Mouse (Mus musculus) thymus, adult 2 months (tissue): ENCODE measurements around the gene Elof1. TPM values are rescaled to one million over a fixed set of nuclear protein-coding genes. Genes with fewer than 3 reads are reported as not detected.

Source experiments
- DNase-seq: peaks from one replicate; pipeline ENCODE4 v3.0.0; 2021
- H3K27ac ChIP-seq: fragments of 200-500 bp; 2 replicates; pipeline ENCODE4 v1.5.1; 2012; ENCODE audit warnings: low read length, control low read depth; ENCODE audit not compliant: control insufficient read depth, insufficient read depth
- H3K27me3 ChIP-seq: fragments of 200-500 bp; 2 replicates; pipeline ENCODE4 v1.6.1; 2012; ENCODE audit warnings: mild to moderate bottlenecking, low read length, moderate library complexity, mixed read lengths; ENCODE audit not compliant: control insufficient read depth, insufficient read depth
- H3K36me3 ChIP-seq: fragments of 200-500 bp; 2 replicates; pipeline ENCODE4 v1.6.1; 2012; ENCODE audit warnings: mild to moderate bottlenecking, low read length, moderate library complexity; ENCODE audit not compliant: control insufficient read depth, insufficient read depth
- H3K4me1 ChIP-seq: fragments of 200-500 bp; replicated peaks from 2 replicates; pipeline ENCODE4 v1.6.1; 2012; ENCODE audit warnings: low read length; ENCODE audit not compliant: control insufficient read depth, insufficient read depth
- H3K4me3 ChIP-seq: fragments of 200-500 bp; 2 replicates; pipeline ENCODE4 v1.5.1; 2012; ENCODE audit warnings: mild to moderate bottlenecking, low read length, control low read depth, moderate library complexity; ENCODE audit not compliant: control insufficient read depth, insufficient read depth
- CTCF ChIP-seq: fragments of 200-500 bp; IDR thresholded peaks from 2 replicates; pipeline ENCODE4 v1.5.1; 2012; ENCODE audit warnings: mild to moderate bottlenecking, control low read depth, low read length, moderate library complexity, borderline replicate concordance; ENCODE audit not compliant: control insufficient read depth, poor library complexity, insufficient read depth; ENCODE audit errors: extremely low read depth
- POLR2A ChIP-seq: fragments of 200-500 bp; IDR thresholded peaks from 2 replicates; pipeline ENCODE4 v1.6.1; 2012; ENCODE audit warnings: mild to moderate bottlenecking, low read length, control low read depth, moderate library complexity; ENCODE audit not compliant: control insufficient read depth, poor library complexity, insufficient read depth; ENCODE audit errors: extremely low read depth
- WGBS: fragments of 180-500 bp; shearing (Covaris S2); methylation state at CpG from one replicate; pipeline ENCODE4 v1.1.7; 2018; 5-methylcytosine and 5-hydroxymethylcytosine counted together
- polyA plus RNA-seq: library from polyadenylated mRNA; depleted of rRNA; stranded (reverse); fragments of >200 nt; gene quantifications from 2 replicates; pipeline ENCODE4 v1.2.3, GENCODE M21; 2012

Gene Elof1
- polyA plus RNA-seq, 1 experiment: 205 TPM

DNA sequence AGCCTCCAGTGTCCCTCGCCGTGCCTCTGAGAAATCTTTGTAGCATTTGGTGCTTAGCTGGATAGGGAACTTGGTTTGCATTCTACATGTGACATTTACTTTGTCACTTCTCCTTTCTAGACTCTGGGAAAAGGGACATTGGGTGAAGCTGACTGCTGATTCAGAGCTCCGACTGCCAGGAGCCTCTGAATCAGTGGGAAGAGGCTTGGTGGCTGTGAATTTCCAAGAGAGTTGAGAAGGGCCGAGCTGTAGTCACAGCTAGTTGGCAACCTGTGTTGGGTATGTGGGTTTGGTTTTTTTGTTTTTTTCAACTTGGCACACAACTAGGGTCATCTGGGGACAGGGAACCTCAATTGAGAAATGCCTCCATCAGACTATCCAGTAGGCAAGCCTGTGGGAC, 2.6 kb upstream of the Elof1 start:
- Histone ChIP-seq H3K36me3 (no peaks in the 10 kb centered on the region), H3K4me1 (peaks cover 11% of the 10 kb centered on the region), H3K27me3 (no peaks in the 10 kb centered on the region), H3K4me3 (no peak overlapping the region), H3K27ac (no peak overlapping the region)
- TF ChIP-seq CTCF: no peak
- no peak for TF ChIP-seq POLR2A
- DNase-seq: no peak
- 79% methylated on average over 4 of the region's 4 CpGs for WGBS

DNA sequence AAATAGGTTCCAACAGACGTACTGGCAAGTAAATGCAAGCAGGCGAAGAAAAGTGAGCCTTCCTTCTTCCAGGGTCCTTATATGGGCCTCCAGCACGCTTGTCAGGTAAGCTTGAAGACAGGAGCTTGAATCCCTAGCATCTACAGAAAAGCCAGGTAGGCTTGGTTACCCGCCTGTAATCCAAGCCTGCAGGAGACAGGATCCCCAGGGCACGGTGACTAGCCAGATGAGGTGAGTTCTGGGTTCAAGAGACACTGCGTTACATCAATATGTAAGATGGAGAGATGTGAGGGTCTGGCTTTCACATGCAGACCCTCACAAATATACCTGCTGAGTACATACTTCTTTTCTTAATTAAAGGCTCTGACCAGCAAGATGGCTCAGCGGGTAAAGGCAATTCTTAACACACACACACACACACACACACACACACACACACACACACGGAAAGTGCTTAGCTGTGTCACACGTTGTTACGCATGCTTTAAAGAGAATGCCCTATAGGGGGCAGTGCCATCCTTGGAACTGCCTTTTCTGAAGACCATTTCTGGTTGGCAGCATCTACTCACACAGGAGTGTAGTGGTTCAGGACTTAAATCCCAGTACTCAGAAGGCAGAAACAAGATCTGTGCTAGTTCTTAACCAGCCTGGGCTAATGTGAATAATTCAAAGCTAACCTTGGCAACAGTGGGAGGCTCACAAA, 933 bp upstream of the Elof1 start:
- H3K36me3 ChIP-seq: peaks cover 8% of the 10 kb centered on the region
- TF ChIP-seq CTCF: no peak
- no peak for TF ChIP-seq POLR2A
- 43% methylated on average over 10 of the region's 10 CpGs for WGBS
- H3K4me3 ChIP-seq: no peak overlapping the region
- peaks cover 9% of the 10 kb centered on the region for H3K4me1 ChIP-seq
- no peak overlapping the region for H3K27ac ChIP-seq
- no peaks in the 10 kb centered on the region for H3K27me3 ChIP-seq
- peak; percentile 69 for DNase-seq

DNA sequence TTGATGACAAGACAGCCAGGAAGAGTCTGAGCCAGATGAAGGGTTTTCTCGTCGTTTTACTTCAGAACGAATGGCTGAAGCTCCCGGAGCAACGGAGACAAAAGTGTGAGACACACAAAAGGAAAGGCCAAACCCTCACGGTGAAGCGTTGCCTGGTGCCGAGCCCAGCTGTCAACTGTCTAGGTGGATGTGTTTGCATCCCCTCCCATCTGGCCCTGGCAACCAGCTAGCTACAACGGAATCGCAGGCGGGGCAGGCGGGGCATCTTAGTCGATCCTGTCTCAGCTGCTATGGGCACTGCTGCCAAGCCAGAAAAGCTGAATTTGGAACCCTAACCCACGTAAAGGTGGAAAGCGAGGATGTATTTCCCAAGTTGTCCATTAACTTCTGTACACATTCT, 886 bp downstream of the Elof1 start:
- WGBS: 26% methylated on average over 15 of the region's 15 CpGs

DNA sequence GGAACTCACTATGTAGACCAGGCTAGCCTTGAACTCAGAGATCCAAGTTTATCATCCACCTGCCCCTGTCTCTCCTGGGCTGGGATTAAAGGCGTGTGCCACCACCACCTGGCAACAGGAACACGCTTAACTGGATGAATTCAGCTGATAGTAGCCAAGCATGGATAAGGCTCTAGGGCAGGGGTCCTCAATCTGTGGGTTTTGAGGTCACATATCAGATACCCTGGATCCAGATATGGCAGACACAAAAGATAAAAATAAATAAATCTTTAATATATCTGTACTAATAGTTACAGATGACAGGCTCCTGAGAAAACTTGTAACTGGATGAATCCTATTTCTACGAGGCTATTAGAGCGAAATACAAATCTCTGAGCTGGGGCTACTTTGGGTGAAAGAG, 1.3 kb downstream of the Elof1 start:
- H3K4me3 ChIP-seq: no peak overlapping the region
- no peak for TF ChIP-seq CTCF
- TF ChIP-seq POLR2A: no peak

More for the DNA sequence above, 886 bp downstream of the Elof1 start:
- Histone ChIP-seq H3K4me3 (peak overlapping the region; percentile 72), H3K36me3 (peaks cover 23% of the 10 kb centered on the region), H3K27ac (no peak overlapping the region), H3K27me3 (no peaks in the 10 kb centered on the region), H3K4me1 (peaks cover 9% of the 10 kb centered on the region)
- no peak for DNase-seq
- no peak for TF ChIP-seq POLR2A
- TF ChIP-seq CTCF: no peak

DNA sequence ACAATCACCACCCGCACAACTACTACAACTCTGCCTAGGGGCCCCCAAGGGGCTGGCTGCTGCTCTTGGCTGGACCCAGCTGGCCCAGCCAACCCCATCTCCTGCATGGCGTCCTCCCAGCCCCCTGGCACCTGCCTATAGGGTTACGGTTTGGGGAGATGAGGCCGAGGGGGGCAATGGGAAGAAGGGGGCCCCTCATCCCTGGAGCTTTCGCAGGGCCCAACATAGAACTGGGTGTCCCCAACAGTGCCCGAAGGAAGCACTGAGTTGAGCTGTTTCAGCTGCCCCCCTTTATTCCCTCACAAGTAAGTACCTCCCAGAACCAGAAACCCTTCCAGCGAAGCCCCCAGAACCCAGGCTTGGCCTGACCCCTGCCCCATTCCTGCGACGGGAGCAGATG, 8.8 kb downstream of the Elof1 start:
- peaks cover 31% of the 10 kb centered on the region for H3K36me3 ChIP-seq
- no peaks in the 10 kb centered on the region for H3K27me3 ChIP-seq
- H3K27ac ChIP-seq: no peak overlapping the region
- no peak overlapping the region for H3K4me3 ChIP-seq
- TF ChIP-seq CTCF: no peak
- TF ChIP-seq POLR2A: no peak
- 93% methylated on average over 9 of the region's 9 CpGs for WGBS
- DNase-seq: no peak
- H3K4me1 ChIP-seq: no peaks in the 10 kb centered on the region

More for the DNA sequence above, 1.3 kb downstream of the Elof1 start:
- H3K4me1 ChIP-seq: peaks cover 9% of the 10 kb centered on the region
- no peaks in the 10 kb centered on the region for H3K27me3 ChIP-seq
- no peak for DNase-seq
- 94% methylated on average over 4 of the region's 4 CpGs for WGBS
- H3K27ac ChIP-seq: no peak overlapping the region
- H3K36me3 ChIP-seq: peaks cover 28% of the 10 kb centered on the region

DNA sequence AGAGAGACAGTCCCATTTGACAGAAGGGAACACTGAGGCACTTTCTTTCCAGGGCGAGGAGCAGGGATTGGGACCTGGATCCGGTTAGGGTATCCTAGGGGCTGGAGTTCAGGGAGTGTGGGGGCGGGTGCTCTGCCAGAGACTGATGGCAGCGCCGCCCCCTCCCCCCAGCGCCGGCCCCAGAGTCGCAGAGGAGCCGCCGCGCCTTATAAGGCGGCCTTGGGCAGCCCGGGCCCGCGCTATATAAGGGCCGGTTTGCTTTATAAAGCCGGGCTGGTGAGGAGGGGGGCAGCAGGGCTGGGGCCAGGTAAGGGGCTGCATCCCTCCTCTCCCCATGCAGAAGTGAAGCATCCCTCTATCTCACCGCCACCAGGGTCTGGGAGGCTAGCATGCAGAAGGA, 17.1 kb downstream of the Elof1 start:
- no peak overlapping the region for H3K4me3 ChIP-seq
- H3K36me3 ChIP-seq: no peaks in the 10 kb centered on the region
- H3K27ac ChIP-seq: no peak overlapping the region
- WGBS: 20% methylated on average over 18 of the region's 18 CpGs
- H3K27me3 ChIP-seq: no peaks in the 10 kb centered on the region; the same call in 1 of the 2 replicates
- TF ChIP-seq POLR2A (no peak), CTCF (no peak)
- peaks cover 3% of the 10 kb centered on the region; the same call in 1 of the 2 replicates for H3K4me1 ChIP-seq
- no peak for DNase-seq

DNA sequence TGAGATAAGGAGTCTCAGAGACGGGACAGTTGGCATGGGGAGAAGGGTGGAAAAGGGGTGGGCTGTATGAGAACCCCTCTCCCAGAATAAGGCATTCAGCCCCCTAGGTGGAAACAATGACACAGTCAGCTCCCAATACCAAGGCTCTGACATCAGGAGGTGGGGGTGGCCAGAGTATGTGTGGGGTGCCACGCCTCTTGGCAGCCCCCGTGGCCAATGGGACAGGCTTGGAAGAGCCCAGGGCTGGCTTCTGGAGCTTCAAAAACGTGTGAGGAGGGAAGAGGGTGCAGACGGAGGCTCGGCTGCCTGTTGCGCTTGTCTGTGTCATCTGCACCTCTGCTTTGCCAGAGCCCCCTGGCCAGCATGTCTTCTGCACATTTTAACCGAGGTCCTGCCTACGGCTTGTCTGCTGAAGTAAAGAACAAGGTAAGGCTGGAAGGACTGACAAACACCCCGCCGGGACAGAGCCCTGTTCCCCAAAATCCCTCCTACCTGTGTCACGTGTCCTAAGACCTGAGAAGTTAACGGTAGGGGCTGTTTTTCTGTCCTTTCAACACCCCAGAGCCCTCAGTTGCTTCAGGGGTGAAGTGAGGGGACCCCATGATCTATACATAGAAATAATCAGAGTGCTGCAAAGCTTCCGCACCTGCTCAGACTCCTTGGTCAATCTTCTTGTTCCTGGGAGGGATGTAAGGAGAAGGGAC, 17.8 kb downstream of the Elof1 start, which contains the start of gene Cnn1:
Gene Cnn1, plus strand, starts transcription at position 224 of the 704 bp plus-strand sequence.
- H3K4me3 ChIP-seq: no peak within 1 kb of the TSS
- no peak within 1 kb of the TSS for H3K27ac ChIP-seq
- TF ChIP-seq CTCF (no peak), POLR2A (no peak)
- no peaks in the 10 kb centered on the region; the same call in 1 of the 2 replicates for H3K27me3 ChIP-seq
- peaks cover 3% of the 10 kb centered on the region; the same call in 1 of the 2 replicates for H3K4me1 ChIP-seq
- DNase-seq: no peak
- H3K36me3 ChIP-seq: no peaks in the 10 kb centered on the region
- 23% methylated on average over 14 of the region's 14 CpGs for WGBS
